Mouse (Mus musculus) heart, postnatal 0 days (tissue): ENCODE measurements around the gene 2310061I04Rik. TPM values are rescaled to one million over a fixed set of nuclear protein-coding genes. Genes with fewer than 3 reads are reported as not detected.
A peak's percentile ranks its signal among the peaks of the same experiment; 100 is the strongest.

Source experiments
- ATAC-seq: fragments of 200-750 bp; cut with Nextera tagmentation; 2 replicates; pipeline ENCODE4 v1.8.0; 2017; ENCODE audit warnings: low read depth, moderate number of reproducible peaks, moderate library complexity; ENCODE audit not compliant: insufficient read depth
- DNase-seq: peaks from one replicate; pipeline ENCODE4 v3.0.0-alpha.2; 2016; ENCODE audit warnings: low spot score
- H3K27ac ChIP-seq: fragments of 300-500 bp; sonication (generic); 2 replicates; pipeline ENCODE4 v1.5.1; 2014; ENCODE audit warnings: low read depth, mild to moderate bottlenecking
- H3K27me3 ChIP-seq: fragments of 300-500 bp; sonication (generic); 2 replicates; pipeline ENCODE4 v1.6.1; 2014; ENCODE audit warnings: low read length, mixed read lengths; ENCODE audit not compliant: control insufficient read depth, insufficient read depth
- H3K36me3 ChIP-seq: fragments of 300-500 bp; sonication (generic); replicated peaks from 2 replicates; pipeline ENCODE4 v1.6.1; 2014; ENCODE audit warnings: low read length, mixed read lengths; ENCODE audit not compliant: control insufficient read depth, insufficient read depth
- H3K4me1 ChIP-seq: fragments of 300-500 bp; sonication (generic); 2 replicates; pipeline ENCODE4 v1.6.1; 2014; ENCODE audit warnings: antibody characterized with exemption; ENCODE audit not compliant: control insufficient read depth, insufficient read depth
- H3K4me2 ChIP-seq: fragments of 300-500 bp; sonication (generic); 2 replicates; pipeline ENCODE4 v1.6.1; 2014; ENCODE audit warnings: low read depth, mild to moderate bottlenecking, low read length, moderate library complexity
- H3K4me3 ChIP-seq: fragments of 300-500 bp; sonication (generic); 2 replicates; pipeline ENCODE4 v1.5.1; 2014; ENCODE audit warnings: low read depth, low read length
- H3K9ac ChIP-seq: fragments of 300-500 bp; sonication (generic); replicated peaks from 2 replicates; pipeline ENCODE4 v1.6.1; 2014; ENCODE audit warnings: low read depth, low read length, mixed read lengths
- H3K9me3 ChIP-seq: fragments of 300-500 bp; sonication (generic); replicated peaks from 2 replicates; pipeline ENCODE4 v1.6.1; 2016; ENCODE audit warnings: low read length; ENCODE audit not compliant: control insufficient read depth
- CTCF ChIP-seq: IDR thresholded peaks from 2 replicates; pipeline ENCODE4 v1.5.1; 2016; ENCODE audit warnings: antibody characterized with exemption, control low read depth, low read depth
- EP300 ChIP-seq: IDR thresholded peaks from 2 replicates; pipeline ENCODE4 v1.6.1; 2016; ENCODE audit warnings: antibody characterized with exemption, low read depth
- WGBS: fragments of 180-500 bp; shearing (Covaris S2); extraction: QIAGEN DNeasy Blood & Tissue Kit; methylation state at CpG from one replicate; pipeline ENCODE4 v1.1.7; 2014; 5-methylcytosine and 5-hydroxymethylcytosine counted together
- polyA plus RNA-seq: library from polyadenylated mRNA; unstranded; fragments of >200 nt; fragmentation: Nextera tagmentation; extraction: Ambion mirVana; gene quantifications from 2 replicates; pipeline ENCODE4 v1.2.1, GENCODE M21; 2015
- total RNA-seq: library from RNA; depleted of rRNA; stranded (reverse); fragments of >200 nt; gene quantifications from 2 replicates; pipeline ENCODE4 v1.2.3, GENCODE M21; 2014; ENCODE audit warnings: low replicate concordance

Gene 2310061I04Rik
- total and polyA plus RNA-seq, 2 experiments from 2014 or later: 32.5 to 53.1 TPM

- peak; percentile 76 for DNase-seq
- H3K27ac ChIP-seq: peak overlapping the region; percentile 99
- H3K4me1 ChIP-seq: peaks cover 18% of the 10 kb centered on the region; the same call in 1 of the 2 replicates
- H3K27me3 ChIP-seq: no peaks in the 10 kb centered on the region
- peak overlapping the region; percentile 89 for H3K4me2 ChIP-seq
- peak overlapping the region; percentile 91 for H3K4me3 ChIP-seq
- WGBS: under 1% methylated on average over 11 of the region's 11 CpGs
- TF ChIP-seq EP300: peak; percentile 51; the same call in 1 of the 2 replicates
- no peak for TF ChIP-seq CTCF
- no peak for ATAC-seq
- H3K36me3 ChIP-seq: peaks cover 23% of the 10 kb centered on the region
- H3K9ac ChIP-seq: peak overlapping the region; percentile 99
- no peaks in the 10 kb centered on the region for H3K9me3 ChIP-seq
Measured at GRCm38 (mm10) chr17:35918276-35919059, 21.2 kb upstream of the 2310061I04Rik start.

- Histone ChIP-seq H3K4me1 (peaks cover 18% of the 10 kb centered on the region; the same call in 1 of the 2 replicates), H3K9me3 (no peaks in the 10 kb centered on the region), H3K27ac (peak overlapping the region; percentile 99), H3K27me3 (no peaks in the 10 kb centered on the region), H3K36me3 (peaks cover 25% of the 10 kb centered on the region), H3K9ac (peak overlapping the region; percentile 99), H3K4me2 (peak overlapping the region; percentile 89), H3K4me3 (peak overlapping the region; percentile 91)
- TF ChIP-seq CTCF (no peak), EP300 (no peak; the same call in 1 of the 2 replicates)
- ATAC-seq: peak; percentile 6; the same call in 1 of the 2 replicates
- DNase-seq: peak; percentile 84
- under 1% methylated on average over 13 of the region's 13 CpGs for WGBS
Measured at GRCm38 (mm10) chr17:35917463-35918251, 20.4 kb upstream of the 2310061I04Rik start.

- H3K4me1 ChIP-seq: peaks cover 18% of the 10 kb centered on the region; the same call in 1 of the 2 replicates
- peak overlapping the region; percentile 89 for H3K4me2 ChIP-seq
- no peak for TF ChIP-seq EP300
- no peak for TF ChIP-seq CTCF
- H3K4me3 ChIP-seq: peak overlapping the region; percentile 91
- peak overlapping the region; percentile 99 for H3K27ac ChIP-seq
- H3K9ac ChIP-seq: peak overlapping the region; percentile 99
- DNase-seq (no peak), ATAC-seq (no peak)
- no peaks in the 10 kb centered on the region for H3K9me3 ChIP-seq
- no peaks in the 10 kb centered on the region for H3K27me3 ChIP-seq
- H3K36me3 ChIP-seq: peaks cover 31% of the 10 kb centered on the region
- 1% methylated on average over 8 of the region's 8 CpGs for WGBS
Measured at GRCm38 (mm10) chr17:35917143-35917462, 19.9 kb upstream of the 2310061I04Rik start.

- H3K9me3 ChIP-seq: no peaks in the 10 kb centered on the region
- peak within 1 kb of the TSS; percentile 99 for H3K9ac ChIP-seq
- TF ChIP-seq CTCF (peak; percentile 66), EP300 (peak; percentile 98)
- peak within 1 kb of the TSS; percentile 89 for H3K4me2 ChIP-seq
- H3K4me3 ChIP-seq: peak within 1 kb of the TSS; percentile 91
- H3K4me1 ChIP-seq: peaks cover 18% of the 10 kb centered on the region; the same call in 1 of the 2 replicates
- no peaks in the 10 kb centered on the region for H3K27me3 ChIP-seq
- peak; percentile 91 for ATAC-seq
- WGBS: under 1% methylated on average over 83 of the region's 83 CpGs
- peaks cover 32% of the 10 kb centered on the region for H3K36me3 ChIP-seq
- peak; percentile 100 for DNase-seq
- H3K27ac ChIP-seq: peak within 1 kb of the TSS; percentile 99
Measured at GRCm38 (mm10) chr17:35916297-35917142, 19.3 kb upstream of the 2310061I04Rik start, which contains the start of the genes Mrps18b and Ppp1r10. Gene Mrps18b, minus strand, starts transcription at chr17:35916389. Gene Ppp1r10, plus strand, starts transcription at chr17:35916434.
